Mouse (Mus musculus): Measurements from ENCODE around the gene Nos1. TPM values are rescaled to one million over a fixed set of nuclear protein-coding genes. Genes with fewer than 3 reads are reported as not detected.
A peak's percentile ranks its signal among the peaks of the same experiment; 100 is the strongest.

Gene Nos1
- total RNA-seq, 2 experiments from 2014 or later, result 0.19 to 0.65 TPM

DNA sequence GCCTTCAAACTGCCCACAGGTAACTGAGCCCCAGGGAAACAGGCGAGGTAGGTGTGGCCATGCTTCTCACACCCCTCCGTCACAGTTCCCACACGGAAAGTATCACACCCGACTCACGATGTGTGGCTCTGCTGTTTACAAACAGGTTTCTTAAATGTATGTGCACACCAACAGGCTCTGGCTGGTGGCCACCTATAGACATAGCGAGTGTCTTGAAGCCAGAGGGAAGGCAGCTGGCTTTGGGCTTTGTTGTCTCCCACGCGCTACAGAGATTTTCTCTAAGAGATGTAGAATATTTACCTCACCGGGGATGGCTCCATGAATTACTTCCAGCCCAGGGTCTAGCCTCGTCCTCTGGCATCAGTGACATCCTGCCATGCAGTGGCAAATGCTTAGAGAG lies 118.5 kb downstream of the Nos1 start:
- DNase-seq, result no peak

DNA sequence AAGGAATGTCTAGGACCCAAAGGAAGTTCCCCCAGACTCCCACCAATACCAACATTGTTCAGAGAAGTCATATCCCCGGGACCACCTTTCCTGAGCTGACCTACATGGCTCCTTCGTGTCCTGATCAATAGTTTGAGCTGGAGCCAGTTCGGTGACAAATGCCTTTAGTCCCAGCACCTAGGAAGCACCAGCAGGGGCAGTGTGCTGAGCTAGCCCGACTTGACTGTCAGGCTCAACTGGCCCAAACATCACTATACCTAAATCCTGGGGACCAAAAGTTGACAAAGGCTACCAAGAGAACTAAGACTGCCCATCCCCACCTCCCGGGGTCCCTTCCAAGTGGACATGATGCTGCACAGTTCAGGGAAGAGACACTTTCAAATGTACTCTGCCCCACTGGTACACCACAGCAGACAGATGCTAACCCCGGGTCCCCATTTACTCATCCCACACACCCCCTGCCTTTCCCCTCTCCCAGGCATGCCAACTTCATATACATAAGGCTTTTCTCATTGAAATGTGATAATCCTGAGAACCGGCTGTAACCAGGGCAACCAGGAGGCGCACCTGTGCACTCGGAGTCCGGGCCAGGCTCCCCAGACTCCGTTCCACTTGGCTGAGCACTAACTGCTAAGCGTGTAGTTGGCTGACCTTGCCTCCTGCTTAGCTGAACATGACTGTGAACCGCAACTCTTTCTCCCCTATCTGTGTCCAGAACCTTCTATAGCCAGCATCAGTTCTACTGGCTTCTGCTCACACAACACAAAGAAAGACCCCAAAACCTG lies 120.3 kb downstream of the Nos1 start:
- DNase-seq, result no peak

DNA sequence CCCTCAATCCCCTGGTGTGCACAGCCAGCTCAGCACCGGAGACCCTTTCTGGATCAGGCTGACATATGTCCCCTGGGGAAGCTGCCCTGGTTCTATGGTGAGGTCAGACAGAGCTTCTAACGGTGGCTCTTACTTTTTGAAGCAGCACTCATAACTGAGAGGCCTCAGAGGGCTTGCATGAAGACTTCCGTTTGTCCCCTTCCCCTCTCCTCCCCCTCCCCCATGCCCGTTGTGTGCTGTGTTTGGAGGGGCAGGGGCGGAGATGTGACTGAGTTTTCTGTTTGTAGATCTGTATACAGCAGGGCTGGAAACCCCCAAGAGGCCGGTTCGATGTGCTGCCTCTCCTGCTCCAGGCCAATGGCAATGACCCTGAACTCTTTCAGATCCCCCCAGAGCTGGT lies 122.7 kb downstream of the Nos1 start:
- no peak for DNase-seq

DNA sequence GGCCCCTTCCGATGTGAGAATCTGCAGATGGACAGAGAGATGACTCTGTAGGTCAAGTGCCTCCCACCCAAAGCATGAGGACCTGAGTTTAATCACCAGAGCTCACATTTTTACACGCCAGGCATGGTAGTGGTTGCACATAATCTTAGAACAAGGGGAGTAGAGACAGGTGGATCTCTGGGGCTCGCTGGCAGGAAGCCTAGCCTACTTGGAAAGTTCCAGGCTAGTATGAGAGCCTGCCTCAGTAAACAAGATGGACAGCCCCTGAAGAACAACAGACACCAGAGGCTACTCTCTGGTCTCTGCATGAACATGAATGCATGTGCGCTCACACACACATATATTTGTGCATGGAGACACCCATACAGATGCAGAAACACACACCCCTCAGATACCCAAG lies 124.9 kb downstream of the Nos1 start:
- DNase-seq, result no peak

DNA sequence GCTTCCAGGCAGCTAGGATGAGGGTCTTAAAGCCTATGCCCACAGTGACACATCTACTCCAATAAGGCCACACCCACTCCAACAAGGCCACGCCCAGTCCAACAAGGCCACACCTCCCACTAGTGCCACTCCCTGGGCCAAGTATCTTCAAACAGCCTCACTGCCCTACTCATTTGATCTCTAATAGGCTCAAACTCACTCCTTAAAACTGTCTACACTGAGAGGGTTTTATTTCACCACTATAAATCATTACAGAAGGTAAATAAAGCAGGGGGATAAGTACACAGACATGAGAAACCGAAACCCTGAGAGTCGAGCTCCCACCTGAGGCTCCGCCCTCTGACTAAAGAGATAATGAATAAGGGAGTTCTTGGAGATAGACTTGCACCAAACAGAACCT lies 128.7 kb downstream of the Nos1 start:
- no peak for DNase-seq

DNA sequence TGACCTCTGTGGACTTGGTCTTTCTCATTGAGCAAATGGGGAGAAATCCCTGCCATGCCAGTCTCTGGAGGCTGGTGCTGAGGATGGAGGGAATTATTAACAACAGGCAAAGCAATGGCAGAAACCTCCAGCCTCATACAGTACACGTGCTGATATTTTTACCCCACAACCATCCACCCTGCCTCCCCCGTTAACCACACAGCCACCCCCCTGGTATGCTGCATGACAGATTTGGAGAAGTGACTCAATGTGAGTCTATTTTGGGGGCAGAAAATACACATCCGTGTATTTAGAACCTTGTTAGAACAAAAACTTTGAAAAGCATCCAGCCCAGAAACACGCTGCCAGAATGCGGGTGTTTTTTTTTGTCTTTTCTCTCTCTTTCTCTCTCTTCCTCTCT lies 135.5 kb downstream of the Nos1 start:
- no peak for DNase-seq

DNA sequence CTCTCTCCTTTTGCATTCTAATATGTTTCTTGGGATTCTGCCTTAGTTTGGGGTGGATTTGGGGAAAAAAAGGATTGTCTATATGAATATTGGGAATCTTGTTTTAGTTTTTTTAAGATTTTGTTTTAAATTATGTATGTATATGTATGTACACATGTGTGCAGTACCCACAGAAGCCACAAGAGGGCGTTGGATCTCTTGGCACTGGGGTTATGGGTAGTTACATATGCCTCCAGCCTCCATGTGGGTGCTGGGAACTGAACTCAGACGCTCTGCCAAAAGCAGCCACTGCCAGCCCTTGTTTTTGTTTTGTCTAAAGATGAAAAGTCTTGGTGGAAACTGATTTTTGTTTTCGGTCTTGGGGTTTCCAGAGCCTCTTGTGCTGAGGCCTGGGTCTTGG lies 136.1 kb downstream of the Nos1 start:
- DNase-seq, result no peak

DNA sequence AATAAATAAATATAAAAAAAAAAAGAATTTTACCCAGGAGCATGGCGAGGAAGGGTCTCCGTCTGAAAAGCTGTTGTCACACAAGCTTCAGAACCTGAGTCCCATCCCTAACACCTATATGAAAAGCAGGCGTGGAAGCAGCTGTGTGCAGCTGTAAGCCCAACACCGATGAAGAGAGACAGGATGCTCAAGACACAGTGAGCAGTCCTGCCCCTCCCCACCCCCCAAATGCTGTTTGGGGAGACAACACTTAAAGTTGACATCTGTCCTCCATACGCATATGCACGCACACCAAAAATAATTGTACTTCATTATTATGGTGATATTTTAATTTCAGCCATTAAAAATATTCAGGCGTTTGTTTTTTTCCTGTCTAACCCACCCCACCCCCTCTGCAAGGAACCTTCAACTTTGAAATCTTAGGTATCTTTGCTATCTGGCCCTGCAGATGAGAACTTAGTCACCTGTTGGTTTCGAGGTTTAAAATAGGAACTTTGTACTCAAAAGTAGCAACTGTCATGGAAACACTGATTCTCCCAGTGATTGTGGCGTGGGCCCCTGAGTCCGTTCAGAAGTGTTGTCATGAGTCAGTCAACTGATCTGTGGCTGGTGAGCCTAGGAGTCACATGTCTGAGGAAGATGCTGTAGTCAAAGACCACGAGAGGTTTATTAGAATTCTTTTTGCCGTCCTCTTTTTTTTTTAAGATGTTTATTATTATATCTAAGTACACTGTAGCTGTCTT lies 141.1 kb downstream of the Nos1 start:
- no peak for DNase-seq

DNA sequence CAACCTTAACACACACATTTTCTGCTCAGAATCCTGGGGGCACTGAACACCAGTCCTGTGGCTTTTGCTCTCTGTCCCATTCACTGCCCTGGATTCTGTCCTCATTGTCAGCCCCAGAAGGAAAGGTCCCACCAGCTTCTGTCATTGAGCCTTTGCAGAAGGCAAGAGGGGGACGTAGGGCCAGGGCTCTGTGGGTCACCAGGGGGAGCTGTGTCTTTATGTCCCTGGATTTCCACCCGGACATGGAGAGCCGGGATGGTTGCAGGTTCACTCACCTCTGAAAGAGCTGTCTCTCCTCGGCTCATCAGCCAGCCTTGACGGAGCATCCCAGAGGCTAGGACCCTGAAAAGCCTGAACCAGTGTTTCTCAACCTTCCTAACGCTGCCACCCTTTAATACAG lies 142.9 kb downstream of the Nos1 start:
- no peak for DNase-seq

DNA sequence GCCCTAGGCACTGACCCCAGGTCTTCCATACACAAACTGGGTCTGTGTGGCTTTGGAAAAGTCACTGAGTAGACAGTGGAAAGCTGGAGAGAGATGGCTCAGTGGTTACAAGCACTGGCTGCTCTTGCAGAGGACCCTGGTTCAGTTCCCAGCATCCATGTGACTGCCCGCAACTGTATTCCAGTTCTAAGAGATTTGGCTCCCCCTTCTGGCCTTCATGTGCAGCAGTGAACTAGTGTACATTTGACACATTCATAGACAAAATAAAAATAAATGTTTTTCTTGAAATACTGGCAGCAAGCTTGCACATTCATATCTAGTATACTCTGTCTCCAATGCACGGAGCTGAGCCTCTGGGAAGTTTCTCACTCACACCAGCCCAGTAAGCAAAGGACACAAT lies 147.7 kb downstream of the Nos1 start:
- no peak for DNase-seq

DNA sequence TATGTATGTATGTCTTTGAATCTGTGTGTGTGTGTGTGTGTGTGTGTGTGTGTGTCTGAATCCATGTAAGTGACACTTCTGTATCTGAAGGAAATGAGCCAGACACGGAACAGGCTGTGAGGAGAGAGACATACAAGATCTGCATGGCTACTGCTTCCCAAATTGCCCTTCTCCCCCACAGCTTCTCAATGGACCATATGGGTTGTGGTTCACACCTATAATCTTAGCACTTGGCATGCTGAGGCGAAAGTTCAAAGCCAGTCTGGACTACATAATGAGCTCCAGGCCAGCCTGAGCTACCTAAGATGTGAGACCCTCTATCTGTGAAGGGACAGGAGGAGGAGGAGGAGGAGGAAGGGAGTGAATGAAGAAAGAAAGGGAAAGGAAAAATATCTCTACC lies 151.4 kb downstream of the Nos1 start:
- no peak for DNase-seq

DNA sequence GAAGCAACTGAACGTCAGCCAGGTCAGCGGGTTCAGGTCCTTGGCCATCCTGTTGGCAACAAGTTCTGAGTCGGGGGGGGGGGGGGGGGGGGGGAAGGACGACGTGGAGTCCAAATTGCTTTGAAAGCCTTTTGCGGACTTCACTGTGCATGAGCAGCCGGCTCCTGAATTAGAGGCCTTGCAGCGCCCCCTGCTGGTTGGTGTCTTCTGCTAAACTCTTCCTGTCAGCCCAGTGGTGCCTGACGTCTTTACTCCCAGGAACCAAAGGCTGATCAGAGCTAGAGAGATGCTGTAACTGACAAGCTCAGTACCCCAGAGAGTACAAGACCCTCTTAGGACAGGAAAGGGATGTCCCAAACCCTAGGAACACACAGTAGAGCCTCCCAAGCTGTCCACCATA lies 152.0 kb downstream of the Nos1 start:
- peak; percentile 91 for DNase-seq

DNA sequence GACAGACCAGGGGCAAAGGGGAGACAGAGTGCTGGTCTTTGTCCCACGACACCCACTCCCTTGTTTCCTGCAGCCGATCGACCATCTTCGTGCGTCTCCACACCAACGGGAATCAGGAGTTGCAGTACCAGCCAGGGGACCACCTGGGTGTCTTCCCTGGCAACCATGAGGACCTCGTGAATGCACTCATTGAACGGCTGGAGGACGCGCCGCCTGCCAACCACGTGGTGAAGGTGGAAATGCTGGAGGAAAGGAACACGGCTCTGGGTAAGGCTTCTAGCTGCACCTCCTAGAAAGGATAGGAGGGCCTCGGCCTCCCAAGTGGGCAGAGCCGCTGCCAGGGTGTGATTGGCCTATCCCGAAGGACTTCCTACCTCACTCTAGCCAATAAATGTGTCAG lies 155.5 kb downstream of the Nos1 start:
- no peak for DNase-seq

DNA sequence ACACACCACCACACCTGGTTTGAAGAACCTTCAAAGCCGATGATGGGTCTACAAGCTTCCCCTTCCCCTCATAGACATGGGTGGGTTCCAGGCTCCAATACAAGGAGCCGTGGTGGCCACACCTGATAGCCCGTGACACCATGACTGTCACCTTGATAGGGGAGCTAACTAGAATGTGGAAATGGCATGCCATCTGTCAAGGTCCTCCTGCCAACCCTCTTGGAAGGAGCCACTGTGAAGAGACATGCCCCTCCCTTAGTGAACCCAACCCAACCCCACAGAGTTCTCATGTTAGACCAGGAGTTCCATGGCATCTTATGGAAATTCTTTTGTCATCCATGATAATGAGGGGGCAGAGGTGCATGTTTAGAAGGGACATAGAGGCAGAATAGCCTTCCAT lies 156.4 kb downstream of the Nos1 start:
- DNase-seq, result no peak

DNA sequence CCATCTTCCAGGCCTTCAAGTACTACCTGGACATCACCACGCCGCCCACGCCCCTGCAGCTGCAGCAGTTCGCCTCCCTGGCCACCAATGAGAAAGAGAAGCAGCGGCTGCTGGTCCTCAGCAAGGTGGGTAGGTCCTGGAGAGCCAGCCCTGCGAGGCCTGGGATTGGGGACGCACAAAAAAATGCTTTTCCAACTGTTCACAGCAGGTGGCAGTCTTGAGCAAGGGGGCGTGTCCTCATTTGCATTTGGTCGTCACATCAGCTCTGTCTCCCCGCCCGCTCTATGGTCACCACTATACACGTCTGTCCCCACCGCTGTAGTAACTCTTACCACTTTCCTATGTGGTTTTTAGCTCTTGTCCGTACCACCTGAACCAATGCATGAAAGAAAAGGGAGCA lies 157.3 kb downstream of the Nos1 start:
- DNase-seq, result peak; percentile 82

DNA sequence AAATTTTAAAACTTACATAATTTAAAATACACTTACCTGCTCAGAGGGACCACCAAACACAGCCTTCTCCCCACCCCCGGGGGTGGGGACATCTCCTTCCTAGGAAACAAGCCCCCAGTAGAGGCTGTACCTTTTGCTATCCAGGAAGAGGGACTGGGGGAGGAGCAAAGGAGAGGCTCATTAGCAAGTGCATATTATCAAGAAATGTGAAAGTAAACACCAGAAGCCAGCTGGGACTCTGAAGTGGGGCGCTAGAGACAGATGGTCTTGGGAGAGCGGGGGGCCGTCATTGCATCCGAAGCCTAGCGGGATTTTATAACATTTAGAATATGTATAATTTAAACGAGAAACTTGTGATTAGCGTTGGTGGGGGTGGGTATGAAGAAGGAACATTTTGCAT lies 158.6 kb downstream of the Nos1 start:
- no peak for DNase-seq

DNA sequence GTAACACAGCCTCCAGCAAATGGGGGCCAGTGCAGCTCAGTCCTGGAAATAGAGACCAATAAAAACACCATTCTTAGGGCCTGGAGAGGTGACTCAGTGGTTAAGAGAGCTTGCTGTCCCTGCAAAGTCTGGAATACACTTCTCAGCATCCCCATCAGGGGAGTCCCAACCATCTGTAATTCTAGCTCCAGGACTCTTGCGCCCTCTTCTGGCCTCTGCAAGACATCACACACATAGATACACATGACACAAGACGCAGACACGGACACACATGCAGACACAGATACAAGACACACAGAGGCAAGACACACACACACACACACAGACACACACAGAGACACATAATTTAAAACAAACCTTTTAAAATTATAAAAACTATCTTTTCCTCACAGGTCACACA lies 160.7 kb downstream of the Nos1 start:
- DNase-seq, result no peak

DNA sequence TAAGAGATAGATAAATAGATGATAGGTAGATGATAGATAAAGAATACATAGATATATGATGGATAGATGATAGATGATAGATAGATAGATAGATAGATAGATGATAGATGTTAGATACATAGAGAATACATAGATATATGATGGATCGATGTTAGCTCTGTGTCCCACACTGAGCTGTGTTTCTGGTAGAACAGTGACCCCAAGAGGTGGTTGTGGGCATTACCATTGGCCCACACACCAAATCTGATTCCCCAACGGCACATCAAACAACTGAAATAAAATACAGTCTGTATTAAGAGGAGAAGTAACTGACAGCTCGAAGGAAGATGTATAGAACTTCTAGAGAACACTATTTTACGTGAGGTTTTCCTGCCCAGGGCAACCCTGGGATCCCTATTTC lies 165.8 kb downstream of the Nos1 start:
- peak; percentile 54 for DNase-seq

DNA sequence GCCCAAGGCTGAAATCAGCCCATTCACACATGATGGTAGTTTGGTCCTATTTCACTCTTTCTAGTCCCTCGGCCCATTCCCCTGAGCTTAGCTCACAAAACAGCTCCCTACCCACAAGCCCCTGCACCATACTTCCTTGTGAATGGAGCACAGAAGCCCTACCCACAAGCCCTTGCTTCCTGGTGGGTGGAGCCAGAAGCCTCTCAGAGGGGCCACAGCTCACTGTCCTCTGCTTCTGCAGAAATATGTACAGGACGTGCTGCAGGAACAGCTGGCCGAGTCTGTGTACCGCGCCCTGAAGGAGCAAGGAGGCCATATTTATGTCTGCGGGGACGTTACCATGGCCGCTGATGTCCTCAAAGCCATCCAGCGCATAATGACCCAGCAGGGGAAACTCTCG lies 168.6 kb downstream of the Nos1 start:
- no peak for DNase-seq

DNA sequence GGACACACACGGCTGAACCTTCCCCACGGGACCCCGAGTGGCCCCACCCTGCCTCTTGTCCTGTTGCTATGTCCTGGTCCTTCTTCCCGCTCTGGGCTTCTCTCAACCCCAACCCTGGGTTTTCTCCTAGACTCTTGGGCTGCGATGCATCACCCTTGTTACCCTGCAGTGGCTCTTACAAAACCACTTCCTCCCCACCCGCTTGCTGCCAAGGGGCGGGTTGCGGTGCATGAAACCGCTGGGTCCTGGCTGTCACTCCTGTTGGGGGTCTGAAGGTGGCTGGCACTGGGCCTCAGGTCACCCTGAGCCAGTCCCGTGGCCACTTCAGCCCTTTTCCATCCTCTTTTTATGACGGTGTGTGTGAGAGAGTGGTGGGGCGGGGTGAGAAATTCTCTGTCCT lies 173.1 kb downstream of the Nos1 start:
- DNase-seq, result no peak

DNA sequence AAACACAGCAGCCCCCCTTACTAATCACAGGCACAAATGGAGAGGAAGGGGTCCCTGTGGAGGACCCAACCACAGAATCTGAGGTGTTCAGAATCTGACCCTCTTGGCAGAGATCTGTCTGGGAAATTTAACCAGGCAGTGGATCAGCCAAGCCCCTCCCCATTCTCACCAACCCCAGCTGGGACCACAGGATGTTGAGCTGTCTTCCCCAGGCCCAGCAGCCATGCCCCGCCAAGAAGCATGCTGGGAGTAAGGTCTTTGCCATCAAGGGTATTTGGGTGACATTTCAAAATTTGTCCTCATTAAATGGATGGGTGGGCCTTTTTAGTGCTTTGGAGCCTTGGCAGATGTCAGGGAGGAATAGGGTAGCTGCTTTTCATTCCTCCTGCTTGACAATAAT lies 173.6 kb downstream of the Nos1 start:
- DNase-seq, result no peak

DNA sequence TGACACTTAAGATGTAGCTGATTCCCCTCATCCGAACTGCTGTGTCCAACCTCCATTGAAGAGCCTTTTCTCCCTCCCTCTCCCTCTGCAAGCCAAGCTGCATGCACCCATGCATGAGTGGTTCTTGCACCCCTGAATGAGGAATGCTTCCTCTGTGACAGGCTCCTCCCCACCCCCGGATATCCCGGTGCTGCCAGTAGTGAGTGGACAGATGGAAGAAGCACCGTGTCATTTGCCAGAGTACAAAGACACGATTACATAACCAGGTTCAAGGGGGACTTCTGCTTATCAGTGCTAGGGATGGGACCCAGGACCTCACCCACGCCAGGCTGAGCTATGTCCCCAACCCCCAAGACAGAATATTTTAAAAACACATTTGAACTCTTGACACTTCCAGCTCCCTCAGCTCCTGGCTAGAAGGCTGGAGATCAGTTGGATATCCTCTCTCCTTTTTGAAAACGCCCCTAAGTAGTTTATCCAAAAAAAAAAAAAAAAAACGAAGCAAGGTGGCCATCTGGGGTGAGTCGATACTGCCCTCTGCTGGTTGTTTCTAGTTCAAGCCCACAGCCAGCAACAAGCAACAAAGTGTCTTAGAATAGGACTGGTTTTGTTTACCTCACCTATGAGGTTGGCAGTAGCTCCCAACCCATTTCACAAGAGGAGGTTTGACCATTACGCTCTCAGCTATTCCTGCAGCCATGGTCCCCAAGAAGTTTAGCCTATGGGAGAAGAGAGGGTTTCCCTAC lies 175.0 kb downstream of the Nos1 start:
- peak; percentile 32 for DNase-seq

DNA sequence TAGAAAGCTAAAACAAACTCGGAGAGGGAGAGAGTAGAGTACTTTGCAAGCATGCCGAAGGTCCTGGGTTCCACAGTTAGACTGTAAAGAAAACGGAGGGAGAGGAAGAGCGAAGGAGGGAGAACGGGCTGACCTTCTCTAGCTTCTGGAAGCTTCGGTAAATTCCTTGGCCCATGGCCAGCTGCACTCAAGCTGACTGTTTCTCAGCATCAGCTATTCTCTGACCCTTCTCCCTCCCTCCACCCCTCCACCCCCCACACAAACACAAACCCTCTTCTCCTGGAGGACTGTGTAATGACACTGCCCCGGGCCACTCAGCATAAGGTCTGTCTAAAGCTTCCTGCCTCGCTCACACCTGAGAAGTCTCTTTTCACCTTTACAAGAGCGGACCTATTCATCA lies 183.9 kb downstream of the Nos1 start:
- DNase-seq, result peak; percentile 40

DNA sequence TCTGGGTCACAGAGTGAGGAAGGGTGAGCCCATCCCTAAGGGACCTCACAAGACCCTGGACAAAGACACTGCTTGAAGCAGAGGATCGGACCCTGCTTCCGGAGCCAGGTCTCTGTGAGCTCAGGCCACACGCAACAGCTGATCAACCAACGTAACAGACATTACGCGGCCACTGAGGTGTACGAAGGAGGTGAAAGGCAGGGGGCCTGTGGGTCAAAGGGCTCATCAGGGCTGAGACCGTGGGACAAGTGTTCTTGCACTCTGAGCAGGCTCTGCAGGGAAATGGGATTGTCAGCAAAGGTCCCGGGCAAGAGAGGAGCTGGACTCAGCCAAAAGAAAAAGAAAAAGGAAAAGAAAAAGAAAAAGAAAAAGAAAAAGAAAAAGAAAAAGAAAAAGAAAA lies 186.1 kb downstream of the Nos1 start:
- no peak for DNase-seq
